Comparison of ENCODE assay signal across 23 mouse cellular contexts in genomic region chr1:46817934-46818333, GRCm38 (mm10).
DNase-seq lines count a peak whose midpoint lies in the region; ATAC-seq and TF ChIP-seq lines count a peak whose summit lies in the region.
"Had no signal": no experiment of that assay in that cellular context is flagged by ENCODE, and none has a peak within 500 bp of the region (broad histone marks: within the 10 kb centered on the region; RNA-seq: fewer than 3 reads in every experiment).

No protein-coding gene starts in this region.

- ATAC-seq in midbrain, embryonic 11.5 days (ENCODE audit: low FRiP score), result no peak
- ATAC-seq in midbrain, embryonic 16.5 days, result no peak; the same call in 1 of the 2 replicates
- no peak for ATAC-seq in midbrain, embryonic 14.5 days (ENCODE audit: low FRiP score, low TSS enrichment)
- ATAC-seq in midbrain, embryonic 15.5 days (replicated peaks), result peak; percentile 62; the same call in 1 of the 2 replicates
- ATAC-seq in midbrain, embryonic 13.5 days, result no peak
- peak; percentile 58; the same call in 1 of the 2 replicates for ATAC-seq in midbrain, postnatal 0 days (ENCODE audit: low FRiP score)
- ATAC-seq: activated CD4-positive, CD25-positive, alpha-beta regulatory T cell, adult 4 months; CD4-positive, CD25-positive, alpha-beta regulatory T cell, adult 4 months; Patski had no signal

- 96% methylated on average over 5 of the region's 5 CpGs for WGBS in midbrain, embryonic 11.5 days
- WGBS in midbrain, embryonic 16.5 days, result 77% methylated on average over 5 of the region's 5 CpGs
- 81% methylated on average over 5 of the region's 5 CpGs for WGBS in midbrain, embryonic 14.5 days
- WGBS in midbrain, embryonic 10.5 days, result 97% methylated on average over 5 of the region's 5 CpGs
- WGBS in midbrain, embryonic 15.5 days, result 90% methylated on average over 5 of the region's 5 CpGs
- WGBS in midbrain, embryonic 13.5 days, result 87% methylated on average over 5 of the region's 5 CpGs
- WGBS in midbrain, postnatal 0 days, result 87% methylated on average over 5 of the region's 5 CpGs

- H3K4me3 ChIP-seq in midbrain, embryonic 11.5 days (ENCODE audit: low read depth, low read length), result no peak overlapping the region
- H3K4me3 ChIP-seq in midbrain, embryonic 16.5 days (ENCODE audit: low read depth, low read length), result no peak overlapping the region
- no peak overlapping the region for H3K4me3 ChIP-seq in midbrain, embryonic 14.5 days (replicated peaks; ENCODE audit: low read depth, low read length)
- no peak overlapping the region for H3K4me3 ChIP-seq in midbrain, embryonic 10.5 days
- H3K4me3 ChIP-seq in midbrain, embryonic 15.5 days, result no peak overlapping the region
- H3K4me3 ChIP-seq in midbrain, embryonic 13.5 days (replicated peaks), result no peak overlapping the region
- no peak overlapping the region for H3K4me3 ChIP-seq in midbrain, postnatal 0 days (ENCODE audit: low read depth, low read length)

- no peaks in the 10 kb centered on the region for H3K9me3 ChIP-seq in midbrain, embryonic 11.5 days (ENCODE audit: control insufficient read depth, low read length)
- no peaks in the 10 kb centered on the region for H3K9me3 ChIP-seq in midbrain, embryonic 16.5 days (replicated peaks; ENCODE audit: control insufficient read depth, low read length, poor library complexity, severe bottlenecking)
- H3K9me3 ChIP-seq in midbrain, embryonic 14.5 days (ENCODE audit: control insufficient read depth, low read length), result no peaks in the 10 kb centered on the region
- H3K9me3 ChIP-seq in midbrain, embryonic 10.5 days (replicated peaks), result no peaks in the 10 kb centered on the region
- no peaks in the 10 kb centered on the region for H3K9me3 ChIP-seq in midbrain, embryonic 15.5 days
- no peaks in the 10 kb centered on the region for H3K9me3 ChIP-seq in midbrain, embryonic 13.5 days
- H3K9me3 ChIP-seq in midbrain, postnatal 0 days (ENCODE audit: low read length), result no peaks in the 10 kb centered on the region
- H3K9me3 ChIP-seq: G1E had no signal

- no peak overlapping the region for H3K9ac ChIP-seq in midbrain, embryonic 11.5 days (ENCODE audit: low read length)
- H3K9ac ChIP-seq in midbrain, embryonic 16.5 days (ENCODE audit: low read depth, low read length), result no peak overlapping the region
- no peak overlapping the region for H3K9ac ChIP-seq in midbrain, embryonic 14.5 days (replicated peaks; ENCODE audit: low read length)
- no peak overlapping the region for H3K9ac ChIP-seq in midbrain, embryonic 15.5 days
- no peak overlapping the region for H3K9ac ChIP-seq in midbrain, embryonic 13.5 days (replicated peaks)
- no peak overlapping the region for H3K9ac ChIP-seq in midbrain, postnatal 0 days (replicated peaks; ENCODE audit: low read length, poor library complexity, severe bottlenecking)

- DNase-seq in midbrain, embryonic 11.5 days (ENCODE audit: low spot score, missing footprints), result peak; percentile 21
- peak; percentile 6 for DNase-seq in midbrain, embryonic 14.5 days
- no peak for DNase-seq in midbrain, embryonic 10.5 days (ENCODE audit: low spot score)
- no peak for DNase-seq in midbrain, postnatal 0 days (ENCODE audit: low spot score)
- no peak for DNase-seq in c-Kit-positive CD71-positive TER-119-positive erythroid progenitor cells, embryonic 14.5 days (ENCODE audit: low spot score)
- DNase-seq: adrenal gland, adult 2 months; adrenal gland, adult 8-10 months; adrenal gland, postnatal 10 days; adrenal gland, postnatal 14 days; adrenal gland, postnatal 25 days; adrenal gland, postnatal 36 days; B cell, adult 2 months; cerebellum, adult 11 months; cerebellum, adult 11-12 months; cerebellum, adult 18-20 months had no signal

- peaks cover 11% of the 10 kb centered on the region for H3K36me3 ChIP-seq in midbrain, embryonic 11.5 days (ENCODE audit: control insufficient read depth, insufficient read depth, low read length)
- H3K36me3 ChIP-seq in midbrain, embryonic 16.5 days (ENCODE audit: control insufficient read depth, insufficient read depth, low read length), result peaks cover 18% of the 10 kb centered on the region
- H3K36me3 ChIP-seq in midbrain, embryonic 14.5 days (ENCODE audit: control insufficient read depth, insufficient read depth, low read length), result peaks cover 42% of the 10 kb centered on the region
- H3K36me3 ChIP-seq in midbrain, embryonic 10.5 days, result peaks cover 70% of the 10 kb centered on the region
- H3K36me3 ChIP-seq in midbrain, embryonic 15.5 days (replicated peaks), result peaks cover 22% of the 10 kb centered on the region; the same call in 1 of the 2 replicates
- H3K36me3 ChIP-seq in midbrain, embryonic 13.5 days, result peaks cover 45% of the 10 kb centered on the region
- H3K36me3 ChIP-seq in midbrain, postnatal 0 days (ENCODE audit: insufficient read depth, low read length), result peaks cover 12% of the 10 kb centered on the region

- H3K4me2 ChIP-seq in midbrain, embryonic 11.5 days, result no peak overlapping the region
- no peak overlapping the region for H3K4me2 ChIP-seq in midbrain, embryonic 16.5 days (ENCODE audit: low read length)
- no peak overlapping the region for H3K4me2 ChIP-seq in midbrain, embryonic 14.5 days (ENCODE audit: low read length)
- no peak overlapping the region for H3K4me2 ChIP-seq in midbrain, embryonic 15.5 days
- no peak overlapping the region for H3K4me2 ChIP-seq in midbrain, embryonic 13.5 days (replicated peaks)
- H3K4me2 ChIP-seq in midbrain, postnatal 0 days (ENCODE audit: low read depth, low read length, poor library complexity, severe bottlenecking), result no peak overlapping the region

- no peaks in the 10 kb centered on the region for H3K4me1 ChIP-seq in midbrain, embryonic 11.5 days (ENCODE audit: control insufficient read depth, insufficient read depth, low read length)
- H3K4me1 ChIP-seq in midbrain, embryonic 16.5 days (ENCODE audit: control insufficient read depth, insufficient read depth, low read length), result no peaks in the 10 kb centered on the region
- H3K4me1 ChIP-seq in midbrain, embryonic 14.5 days (ENCODE audit: control insufficient read depth, insufficient read depth, low read length), result no peaks in the 10 kb centered on the region
- H3K4me1 ChIP-seq in midbrain, embryonic 10.5 days, result no peaks in the 10 kb centered on the region
- no peaks in the 10 kb centered on the region for H3K4me1 ChIP-seq in midbrain, embryonic 15.5 days
- H3K4me1 ChIP-seq in midbrain, embryonic 13.5 days (replicated peaks), result no peaks in the 10 kb centered on the region
- H3K4me1 ChIP-seq in midbrain, postnatal 0 days (ENCODE audit: insufficient read depth, low read length), result no peaks in the 10 kb centered on the region

- no peaks in the 10 kb centered on the region for H3K27me3 ChIP-seq in midbrain, embryonic 11.5 days (ENCODE audit: control insufficient read depth, insufficient read depth, low read length)
- H3K27me3 ChIP-seq in midbrain, embryonic 16.5 days (ENCODE audit: control insufficient read depth, insufficient read depth, low read depth, low read length), result no peaks in the 10 kb centered on the region
- H3K27me3 ChIP-seq in midbrain, embryonic 14.5 days (ENCODE audit: control insufficient read depth, insufficient read depth, low read length), result no peaks in the 10 kb centered on the region
- no peaks in the 10 kb centered on the region for H3K27me3 ChIP-seq in midbrain, embryonic 10.5 days (ENCODE audit: low read depth, poor library complexity, severe bottlenecking)
- H3K27me3 ChIP-seq in midbrain, embryonic 15.5 days (replicated peaks), result no peaks in the 10 kb centered on the region
- H3K27me3 ChIP-seq in midbrain, embryonic 13.5 days, result no peaks in the 10 kb centered on the region
- no peaks in the 10 kb centered on the region for H3K27me3 ChIP-seq in midbrain, postnatal 0 days (ENCODE audit: insufficient read depth, low read length)
- H3K27me3 ChIP-seq: CH12.LX, Patski had no signal

- H3K27ac ChIP-seq in midbrain, embryonic 11.5 days (ENCODE audit: low read depth, low read length), result no peak overlapping the region
- H3K27ac ChIP-seq in midbrain, embryonic 16.5 days (ENCODE audit: low read length), result no peak overlapping the region
- H3K27ac ChIP-seq in midbrain, embryonic 14.5 days (replicated peaks; ENCODE audit: low read depth, low read length), result no peak overlapping the region
- H3K27ac ChIP-seq in midbrain, embryonic 10.5 days (replicated peaks), result no peak overlapping the region
- H3K27ac ChIP-seq in midbrain, embryonic 15.5 days, result no peak overlapping the region
- H3K27ac ChIP-seq in midbrain, embryonic 13.5 days, result no peak overlapping the region
- no peak overlapping the region for H3K27ac ChIP-seq in midbrain, postnatal 0 days (ENCODE audit: low read depth, low read length)

- peak; percentile 11; the same call in 1 of the 2 replicates for TF ChIP-seq CTCF in midbrain, postnatal 0 days (IDR thresholded peaks at IDR 0.05)

Comparison
In these comparisons a context has a peak if more than half of its experiments do, and no peak if none do; other contexts are left out.
1. ATAC-seq: peak in midbrain, embryonic 15.5 days (single experiment) and midbrain, postnatal 0 days (single experiment); none in midbrain, embryonic 11.5 days (single experiment), midbrain, embryonic 16.5 days (single experiment), midbrain, embryonic 14.5 days (single experiment) and midbrain, embryonic 13.5 days (single experiment).
2. DNase-seq: peak in midbrain, embryonic 11.5 days (single experiment) and midbrain, embryonic 14.5 days (single experiment); none in midbrain, embryonic 10.5 days (single experiment), midbrain, postnatal 0 days (single experiment) and c-Kit-positive CD71-positive TER-119-positive erythroid progenitor cells, embryonic 14.5 days (single experiment).